In the genomic region with DNA sequence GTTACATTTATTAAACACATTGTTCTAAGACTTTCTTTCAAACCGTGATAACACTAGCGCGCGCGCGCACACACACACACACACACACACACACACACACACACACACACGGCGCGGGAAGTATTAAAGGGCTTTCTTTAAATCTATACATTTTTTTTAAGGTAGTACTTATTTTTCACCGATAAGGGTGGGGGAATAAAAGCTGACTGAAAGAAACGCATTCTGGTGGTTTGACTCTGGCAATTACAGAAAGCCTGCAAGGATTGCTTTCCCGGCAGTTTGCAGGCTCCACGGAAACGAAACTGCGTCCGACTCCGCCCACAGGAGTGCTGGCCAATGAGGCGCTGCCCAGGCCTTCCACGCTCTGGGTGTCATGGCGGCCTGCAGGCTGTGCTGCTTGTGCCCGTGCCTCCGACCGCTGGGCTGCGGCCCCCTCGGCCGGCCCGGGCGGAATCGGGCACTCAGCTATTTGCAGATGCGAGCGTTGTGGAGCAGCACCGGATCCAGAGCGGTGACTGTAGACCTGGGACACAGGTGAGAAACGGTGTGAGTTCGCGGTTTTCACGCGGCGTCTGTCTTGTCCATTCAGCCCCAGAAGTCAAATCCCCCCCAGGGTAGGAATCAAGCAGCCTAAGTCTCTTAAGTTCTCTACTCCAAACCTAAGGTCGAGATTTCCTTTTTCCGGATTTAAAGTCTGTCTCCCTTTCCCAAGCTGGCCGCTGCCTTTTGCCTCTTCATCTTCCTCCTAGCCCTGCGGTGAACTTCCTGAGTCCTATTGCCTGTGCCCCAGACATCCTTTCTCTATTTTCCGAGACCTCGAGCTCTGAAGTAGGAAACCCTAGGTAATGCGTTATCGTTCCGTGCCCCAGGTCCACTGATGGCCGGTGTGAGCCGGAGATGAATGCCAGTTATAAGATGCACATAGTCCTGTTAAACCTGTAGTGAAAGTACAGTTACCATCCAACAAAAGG, we compare ENCODE assay signal across 7 mouse cellular contexts. TPM values are rescaled to one million over a fixed set of nuclear protein-coding genes. Genes with fewer than 3 reads are reported as not detected.
A peak's percentile ranks its signal among the peaks of the same experiment; 100 is the strongest.
DNase-seq lines count a peak whose midpoint lies in the region; ATAC-seq lines count a peak whose summit lies in the region.

TSS of gene Pnpt1 (plus strand) at position 360 of the 971 bp plus-strand sequence.

- no peaks in the 10 kb centered on the region for H3K9me3 ChIP-seq in embryonic facial prominence, embryonic 11.5 days (replicated peaks; ENCODE audit: control insufficient read depth, low read length)
- H3K9me3 ChIP-seq in limb, embryonic 10.5 days (replicated peaks) = no peaks in the 10 kb centered on the region
- H3K9me3 ChIP-seq in midbrain, embryonic 13.5 days = no peaks in the 10 kb centered on the region

- H3K4me2 ChIP-seq in embryonic facial prominence, embryonic 11.5 days (ENCODE audit: low read depth, low read length) = peak within 1 kb of the TSS; percentile 61
- peak within 1 kb of the TSS; percentile 66 for H3K4me2 ChIP-seq in midbrain, embryonic 13.5 days (replicated peaks)

- no peaks in the 10 kb centered on the region for H3K36me3 ChIP-seq in embryonic facial prominence, embryonic 11.5 days (replicated peaks; ENCODE audit: control insufficient read depth, insufficient read depth, low read depth, low read length)
- H3K36me3 ChIP-seq in limb, embryonic 10.5 days = peaks cover 24% of the 10 kb centered on the region
- peaks cover 16% of the 10 kb centered on the region for H3K36me3 ChIP-seq in midbrain, embryonic 13.5 days

- 6% methylated on average over 50 of the region's 50 CpGs for WGBS in embryonic facial prominence, embryonic 11.5 days
- WGBS in limb, embryonic 10.5 days = 7% methylated on average over 50 of the region's 50 CpGs
- WGBS in midbrain, embryonic 13.5 days = 3% methylated on average over 50 of the region's 50 CpGs

- ATAC-seq in embryonic facial prominence, embryonic 11.5 days (replicated peaks; ENCODE audit: insufficient number of reproducible peaks, low FRiP score, low TSS enrichment, low read depth) = peak; percentile 100
- peak; percentile 100 for ATAC-seq in granulocyte monocyte progenitor cell, adult 5-6 weeks (replicated peaks; ENCODE audit: poor library complexity, severe bottlenecking)
- ATAC-seq in midbrain, embryonic 13.5 days = peak; percentile 100

- H3K27ac ChIP-seq in embryonic facial prominence, embryonic 11.5 days (replicated peaks; ENCODE audit: low read depth, low read length) = peak within 1 kb of the TSS; percentile 31; the same call in 1 of the 2 replicates
- H3K27ac ChIP-seq in limb, embryonic 10.5 days = peak within 1 kb of the TSS; percentile 93
- peak within 1 kb of the TSS; percentile 65; the same call in 1 of the 2 replicates for H3K27ac ChIP-seq in midbrain, embryonic 13.5 days

- peak within 1 kb of the TSS; percentile 72 for H3K9ac ChIP-seq in embryonic facial prominence, embryonic 11.5 days (replicated peaks; ENCODE audit: low read length)
- H3K9ac ChIP-seq in midbrain, embryonic 13.5 days (replicated peaks) = peak within 1 kb of the TSS; percentile 77

- H3K27me3 ChIP-seq in embryonic facial prominence, embryonic 11.5 days (ENCODE audit: control insufficient read depth, insufficient read depth, low read length) = no peaks in the 10 kb centered on the region
- H3K27me3 ChIP-seq in limb, embryonic 10.5 days (ENCODE audit: low read depth, poor library complexity, severe bottlenecking) = no peaks in the 10 kb centered on the region
- no peaks in the 10 kb centered on the region for H3K27me3 ChIP-seq in midbrain, embryonic 13.5 days

- peak within 1 kb of the TSS; percentile 70 for H3K4me3 ChIP-seq in embryonic facial prominence, embryonic 11.5 days (ENCODE audit: low read depth, low read length)
- peak within 1 kb of the TSS; percentile 89 for H3K4me3 ChIP-seq in limb, embryonic 10.5 days
- H3K4me3 ChIP-seq in midbrain, embryonic 13.5 days (replicated peaks) = peak within 1 kb of the TSS; percentile 79

- no peaks in the 10 kb centered on the region for H3K4me1 ChIP-seq in embryonic facial prominence, embryonic 11.5 days (ENCODE audit: control insufficient read depth, insufficient read depth, low read length)
- H3K4me1 ChIP-seq in limb, embryonic 10.5 days = peaks cover 4% of the 10 kb centered on the region; the same call in 1 of the 2 replicates
- H3K4me1 ChIP-seq in midbrain, embryonic 13.5 days (replicated peaks) = peaks cover 9% of the 10 kb centered on the region

- DNase-seq in adrenal gland, postnatal 14 days = peak; percentile 96
- DNase-seq in embryonic facial prominence, embryonic 11.5 days (ENCODE audit: low spot score) = peak; percentile 95
- DNase-seq in kidney, adult 11 months = peak; percentile 89
- peak; percentile 90 for DNase-seq in limb, embryonic 10.5 days (ENCODE audit: low spot score)
- peak; percentile 83 for DNase-seq in spleen, adult 12 weeks (ENCODE audit: low spot score)

RNA-seq across cellular contexts. Expression of gene Pnpt1, which starts in this region (rescaled TPM):
- 51.8 and 60.5 TPM in 2 replicates for total RNA-seq in adrenal gland, postnatal 14 days (2021)
- polyA plus RNA-seq in embryonic facial prominence, embryonic 11.5 days (2014; fragmentation: Nextera tagmentation; extraction: Ambion mirVana) = 52.4 and 62.7 TPM in 2 replicates
- total RNA-seq in granulocyte monocyte progenitor cell, adult 5-6 weeks (2014; fragmentation: Nextera tagmentation) = 41.0 and 45.3 TPM in 2 replicates
- total RNA-seq in granulocyte monocyte progenitor cell, adult 5-6 weeks (2017) = 45.4 and 59.7 TPM in 2 replicates
- polyA plus RNA-seq in limb, embryonic 10.5 days (2016; fragmentation: Nextera tagmentation; extraction: Ambion mirVana) = 47.7 and 51.5 TPM in 2 replicates
- polyA plus RNA-seq in midbrain, embryonic 13.5 days (2015; fragmentation: Nextera tagmentation; extraction: Ambion mirVana) = 26.6 and 30.8 TPM in 2 replicates

Comparison
In these comparisons a context has a peak if more than half of its experiments do, and no peak if none do; other contexts are left out.
1. Peak in every context shown above with its lines: DNase-seq, ATAC-seq, H3K4me3 ChIP-seq and H3K27ac ChIP-seq.
2. H3K27ac ChIP-seq: peak in every context shown above with its lines; median percentile 93 in limb, embryonic 10.5 days; 65 in midbrain, embryonic 13.5 days; 31 in embryonic facial prominence, embryonic 11.5 days.